Mouse (Mus musculus) ES-Bruce4 (cell line): Measurements from ENCODE around the gene Gm42791. TPM values are rescaled to one million over a fixed set of nuclear protein-coding genes. Genes with fewer than 3 reads are reported as not detected.

Experiments used
- H3K27ac ChIP-seq: 2 replicates; pipeline ENCODE4 v1.5.1; 2012; ENCODE audit warnings: low read length, inconsistent platforms; ENCODE audit not compliant: insufficient read depth
- H3K27me3 ChIP-seq: 2 replicates; pipeline ENCODE4 v1.6.1; 2012; ENCODE audit warnings: mild to moderate bottlenecking, low read length, inconsistent platforms; ENCODE audit not compliant: control insufficient read depth, poor library complexity, insufficient read depth, severe bottlenecking
- H3K36me3 ChIP-seq: 2 replicates; pipeline ENCODE4 v1.6.1; 2012; ENCODE audit warnings: inconsistent platforms, mild to moderate bottlenecking, low read length, moderate library complexity; ENCODE audit not compliant: control insufficient read depth, poor library complexity, insufficient read depth, severe bottlenecking
- H3K4me1 ChIP-seq: one replicate; pipeline ENCODE4 v1.8.1; 2011; ENCODE audit warnings: low read length; ENCODE audit not compliant: control insufficient read depth, insufficient read depth
- H3K4me3 ChIP-seq: 2 replicates; pipeline ENCODE4 v1.5.1; 2011; ENCODE audit warnings: low read depth, mild to moderate bottlenecking, low read length
- H3K9ac ChIP-seq: 2 replicates; pipeline ENCODE4 v1.6.1; 2012; ENCODE audit warnings: low read depth, mild to moderate bottlenecking, inconsistent platforms; ENCODE audit not compliant: poor library complexity, severe bottlenecking
- H3K9me3 ChIP-seq: replicated peaks from 2 replicates; pipeline ENCODE4 v1.6.1; 2012; ENCODE audit warnings: mild to moderate bottlenecking, low read length, inconsistent platforms; ENCODE audit not compliant: control insufficient read depth, poor library complexity, insufficient read depth, severe bottlenecking
- CTCF ChIP-seq: IDR thresholded peaks from one replicate; pipeline ENCODE4 v1.8.1; 2011; ENCODE audit warnings: low read depth, low read length
- EP300 ChIP-seq: IDR thresholded peaks from 2 replicates; pipeline ENCODE4 v1.6.1; 2011; ENCODE audit warnings: low read depth, low read length; ENCODE audit not compliant: insufficient read depth
- POLR2A ChIP-seq: IDR thresholded peaks from one replicate; pipeline ENCODE4 v1.8.1; 2011; ENCODE audit warnings: low read length; ENCODE audit not compliant: insufficient read depth
- polyA plus RNA-seq: library from polyadenylated mRNA; stranded (reverse); fragments of >200 nt; gene quantifications from 2 replicates; pipeline ENCODE4 v1.2.4, GENCODE M21; 2011; ENCODE audit warnings: low read depth; ENCODE audit not compliant: missing spikeins, insufficient read depth, insufficient read length

Gene Gm42791
- polyA plus RNA-seq, 1 experiment = 4.8 TPM

DNA sequence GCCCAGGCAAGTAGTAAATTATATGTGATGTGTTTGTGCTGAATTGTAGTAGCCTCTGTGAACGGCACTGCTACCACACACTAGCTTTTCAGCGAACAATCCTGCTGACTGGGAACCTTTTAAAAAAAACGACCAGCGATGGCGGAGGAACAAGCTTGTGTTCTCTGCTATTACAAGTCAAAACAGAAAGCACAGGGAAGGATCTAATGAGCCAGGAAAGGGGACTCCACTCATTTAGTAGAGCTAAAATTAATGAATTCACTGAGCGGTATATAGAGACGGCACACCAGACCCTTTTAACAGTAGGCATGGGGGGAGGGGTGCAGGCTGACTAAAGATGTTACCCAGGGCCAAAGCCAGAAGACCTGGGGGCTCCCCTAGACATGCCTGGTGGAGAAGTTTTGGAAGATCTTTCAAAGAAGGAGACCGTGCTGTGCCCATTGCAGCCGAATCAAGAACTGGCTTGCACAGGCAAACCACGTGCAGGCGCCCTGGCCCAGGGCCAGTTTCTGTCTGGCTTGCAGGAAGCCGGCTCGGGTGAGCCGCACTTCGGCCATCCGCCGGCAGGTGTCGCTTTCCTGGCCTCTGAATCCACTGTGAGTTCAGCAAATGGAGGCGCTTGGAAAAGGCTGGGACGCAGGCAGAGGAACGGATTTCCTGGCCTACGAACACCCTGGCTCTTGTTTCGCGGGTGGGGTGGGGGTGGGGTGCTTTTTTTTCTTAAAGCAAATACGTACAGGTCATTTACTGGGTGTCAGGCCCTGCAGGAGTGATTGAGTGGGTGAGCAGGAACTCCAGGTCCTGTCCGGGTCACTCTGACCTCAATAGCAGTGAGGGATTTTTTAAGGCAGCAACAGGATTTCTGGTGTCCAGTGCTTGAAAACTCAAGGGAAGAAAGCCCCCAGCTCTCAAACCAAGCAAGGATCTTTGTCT lies 11.7 kb upstream of the Gm42791 start:
- peaks cover 2% of the 10 kb centered on the region for H3K4me1 ChIP-seq
- H3K27me3 ChIP-seq = no peaks in the 10 kb centered on the region
- H3K9me3 ChIP-seq = no peaks in the 10 kb centered on the region
- H3K27ac ChIP-seq = no peak overlapping the region
- H3K36me3 ChIP-seq = no peaks in the 10 kb centered on the region
- H3K4me3 ChIP-seq = no peak overlapping the region
- H3K9ac ChIP-seq = 0 out of 2 replicates have a peak overlapping the region, but pooled peaks have one; percentile 31
- no peak for TF ChIP-seq EP300
- TF ChIP-seq CTCF = peak; percentile 81

DNA sequence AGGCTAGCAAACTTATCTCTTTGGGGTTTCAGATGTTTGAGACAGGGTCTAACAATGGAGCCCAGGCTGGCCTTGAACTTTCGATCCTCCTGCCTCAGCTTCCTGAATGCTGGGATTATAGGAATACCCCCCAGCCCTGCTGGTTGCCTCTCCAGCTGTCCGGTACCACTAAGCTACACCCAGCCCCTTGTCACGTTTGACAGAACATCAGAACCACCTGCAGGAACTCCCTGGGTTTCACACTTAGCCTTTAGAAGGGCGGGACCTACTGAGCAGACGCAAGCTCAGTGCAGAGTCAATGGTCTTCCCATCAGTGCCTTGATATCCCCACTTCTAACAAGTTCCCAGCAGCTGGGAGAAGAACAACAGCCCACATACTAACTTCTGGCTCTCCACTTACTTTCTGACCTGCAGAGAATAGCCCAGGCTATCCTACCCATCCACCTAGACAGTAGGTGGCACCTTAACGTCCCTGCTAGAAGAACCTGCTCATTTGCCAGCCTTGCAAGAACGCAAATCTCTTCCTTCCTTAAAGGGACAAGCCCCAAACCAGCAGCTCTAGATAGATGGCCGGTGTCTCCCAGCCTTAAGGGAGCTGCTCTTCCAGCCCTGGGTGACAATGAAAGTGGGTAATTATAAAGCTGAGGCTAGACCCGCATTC lies 10.9 kb upstream of the Gm42791 start:
- Histone ChIP-seq H3K9ac (no peak overlapping the region), H3K27me3 (no peaks in the 10 kb centered on the region), H3K36me3 (no peaks in the 10 kb centered on the region), H3K4me1 (peaks cover 2% of the 10 kb centered on the region), H3K9me3 (no peaks in the 10 kb centered on the region), H3K27ac (no peak overlapping the region), H3K4me3 (no peak overlapping the region)
- no peak for TF ChIP-seq CTCF
- TF ChIP-seq POLR2A = no peak
- no peak for TF ChIP-seq EP300

DNA sequence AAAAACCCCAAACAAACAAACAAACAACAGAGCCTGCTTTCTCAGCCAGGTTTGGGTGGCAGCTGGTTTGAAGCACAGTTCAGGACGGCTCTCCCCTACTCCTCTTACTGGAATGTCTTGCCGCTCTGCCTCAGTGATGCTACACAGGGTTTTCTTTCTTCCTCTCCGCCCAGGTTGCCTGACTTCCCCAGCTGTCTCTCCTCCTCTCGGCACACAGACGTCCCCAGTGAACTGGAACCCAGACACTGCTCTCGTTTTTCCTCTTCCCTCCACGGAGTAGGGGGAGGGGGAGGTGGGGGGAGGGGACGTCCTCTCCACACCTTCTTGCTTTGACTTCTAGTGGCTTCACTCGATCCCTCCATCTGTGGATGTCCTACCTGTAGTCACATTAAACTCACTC lies 10.1 kb upstream of the Gm42791 start:
- no peak for TF ChIP-seq POLR2A
- no peak for TF ChIP-seq EP300
- no peak for TF ChIP-seq CTCF
- Histone ChIP-seq H3K27me3 (no peaks in the 10 kb centered on the region), H3K4me3 (no peak overlapping the region), H3K36me3 (no peaks in the 10 kb centered on the region), H3K9me3 (no peaks in the 10 kb centered on the region), H3K4me1 (peaks cover 2% of the 10 kb centered on the region), H3K27ac (no peak overlapping the region), H3K9ac (no peak overlapping the region)

DNA sequence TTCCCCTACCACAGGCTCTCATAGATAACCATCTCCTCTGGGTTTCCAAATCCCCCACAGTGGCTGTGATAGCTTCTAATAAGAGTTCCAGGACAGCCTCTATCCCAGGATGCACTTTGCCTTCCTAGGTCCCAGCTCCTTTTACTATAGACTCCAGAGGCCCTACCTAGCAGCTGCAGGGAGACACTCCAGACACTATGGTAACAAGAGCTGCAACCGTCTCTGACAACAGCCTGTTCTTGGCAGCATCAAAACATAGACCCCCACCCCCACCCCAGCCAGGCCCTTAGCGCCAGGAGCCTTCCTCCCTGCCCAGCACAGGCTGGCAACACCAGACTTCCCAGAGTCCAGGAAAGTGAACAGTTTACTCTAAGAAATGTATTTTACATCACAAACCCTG lies 8.2 kb upstream of the Gm42791 start:
- no peak overlapping the region for H3K9ac ChIP-seq
- no peaks in the 10 kb centered on the region for H3K36me3 ChIP-seq
- no peak overlapping the region for H3K4me3 ChIP-seq
- no peaks in the 10 kb centered on the region for H3K9me3 ChIP-seq
- no peak for TF ChIP-seq CTCF
- no peak for TF ChIP-seq EP300
- no peak for TF ChIP-seq POLR2A
- peaks cover 2% of the 10 kb centered on the region for H3K4me1 ChIP-seq
- H3K27me3 ChIP-seq = no peaks in the 10 kb centered on the region
- no peak overlapping the region for H3K27ac ChIP-seq

DNA sequence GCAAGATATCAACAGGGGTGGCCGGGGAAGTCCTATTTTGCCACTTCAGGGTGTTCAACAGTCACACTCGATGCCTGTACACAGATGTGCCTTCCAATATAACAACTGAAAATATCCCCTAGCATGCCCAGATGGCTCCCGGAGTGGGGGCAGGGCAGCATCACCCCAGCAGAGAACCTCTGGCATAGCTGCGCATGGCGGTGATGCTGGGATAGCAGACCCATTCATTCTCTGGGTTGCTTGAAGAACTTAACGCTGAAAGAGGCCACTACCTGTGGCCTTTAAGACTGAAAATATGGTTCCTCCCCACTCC lies 7.8 kb upstream of the Gm42791 start:
- TF ChIP-seq POLR2A (no peak), CTCF (no peak), EP300 (no peak)
- no peak overlapping the region for H3K27ac ChIP-seq
- no peak overlapping the region for H3K4me3 ChIP-seq
- H3K27me3 ChIP-seq = no peaks in the 10 kb centered on the region
- no peak overlapping the region for H3K9ac ChIP-seq
- no peaks in the 10 kb centered on the region for H3K36me3 ChIP-seq
- no peaks in the 10 kb centered on the region for H3K9me3 ChIP-seq
- H3K4me1 ChIP-seq = peaks cover 2% of the 10 kb centered on the region

DNA sequence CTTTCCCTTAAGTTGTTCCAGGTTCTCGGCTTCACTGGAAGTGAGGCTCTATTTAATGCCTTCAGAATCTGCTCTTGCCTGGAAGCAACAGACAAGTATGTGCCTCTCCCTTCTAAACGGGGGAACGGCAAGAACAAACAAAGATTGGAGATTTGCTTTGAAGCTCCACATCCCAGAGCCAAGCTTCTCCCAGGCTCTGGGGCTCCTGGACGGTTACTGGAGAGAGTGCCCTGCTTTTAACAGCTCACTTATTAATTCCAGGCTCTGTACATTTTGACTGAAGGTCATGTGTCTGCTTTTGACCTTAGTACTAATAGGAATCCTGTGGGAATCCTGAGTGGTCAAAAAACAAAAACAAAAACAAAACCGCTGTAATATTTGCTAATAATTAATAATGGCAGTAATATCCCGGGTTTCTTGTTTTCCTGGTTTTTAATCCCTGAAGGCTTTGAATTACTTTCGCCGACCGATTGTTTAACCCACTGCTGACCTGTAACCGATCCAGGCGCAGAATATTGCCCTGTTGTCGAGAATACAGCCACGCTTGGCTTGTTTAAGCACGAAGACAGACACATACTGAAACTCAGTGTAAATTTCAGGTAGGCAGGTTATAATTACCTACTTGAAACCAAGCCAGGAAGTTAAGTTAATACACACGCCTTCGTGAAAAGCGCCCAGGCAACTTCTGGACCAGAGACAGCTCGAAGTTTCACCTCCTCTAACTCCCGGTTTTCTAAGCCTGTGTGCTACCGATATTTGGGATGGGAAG lies 7.3 kb upstream of the Gm42791 start:
- no peak for TF ChIP-seq CTCF
- TF ChIP-seq EP300 = no peak
- TF ChIP-seq POLR2A = no peak
- Histone ChIP-seq H3K36me3 (no peaks in the 10 kb centered on the region), H3K9ac (no peak overlapping the region), H3K4me1 (peaks cover 2% of the 10 kb centered on the region), H3K27me3 (no peaks in the 10 kb centered on the region), H3K4me3 (no peak overlapping the region), H3K9me3 (no peaks in the 10 kb centered on the region), H3K27ac (no peak overlapping the region)
